Mouse (Mus musculus) heart, postnatal 25 days (tissue): Measurements from ENCODE around the gene Ccdc58. TPM values are rescaled to one million over a fixed set of nuclear protein-coding genes. Genes with fewer than 3 reads are reported as not detected.

Experiments used
- total RNA-seq, 2 experiments: library from RNA; stranded (reverse); gene quantifications; 2 replicates each; pipeline ENCODE4 v1.2.3; 2021

Gene Ccdc58
- total RNA-seq, 2 experiments from 2014 or later: 30.7 to 35.8 TPM

Other genes starting within 250 kb of the Ccdc58 start
- 10 to 100 TPM; 11.6 to 11.8 TPM for gene Parp14, start 200.1 kb upstream of the Ccdc58 start, total RNA-seq
- gene Parp9, start 133.2 kb upstream of the Ccdc58 start, total RNA-seq: 10 to 100 TPM in 1 of 2 experiments, 1 to 10 TPM in 1; 9.9 to 11.5 TPM
- 10 to 100 TPM in 1 of 2 experiments, 1 to 10 TPM in 1; 9.4 to 10.0 TPM for gene Dtx3l, start 132.5 kb upstream of the Ccdc58 start, total RNA-seq
- gene Kpna1, start 92.9 kb upstream of the Ccdc58 start, total RNA-seq: 100 to 1,000 TPM; 112 TPM
- 1 to 10 TPM; 2.6 to 2.9 TPM for gene Wdr5b, start 30.5 kb upstream of the Ccdc58 start, total RNA-seq
- gene Fam162a, start 91 bp upstream of the Ccdc58 start, total RNA-seq: 100 to 1,000 TPM; 241 to 254 TPM
- not detected for gene Csta1, start 59.6 kb downstream of the Ccdc58 start, total RNA-seq
- not detected for gene Stfa2l1, start 85.1 kb downstream of the Ccdc58 start, total RNA-seq
- not detected for gene Gm5483, start 112.5 kb downstream of the Ccdc58 start, total RNA-seq
- gene Gm5416, start 138.7 kb downstream of the Ccdc58 start, total RNA-seq: not detected
- not detected for gene 2010005H15Rik, start 149.8 kb downstream of the Ccdc58 start, total RNA-seq
- gene Stfa1, start 205.3 kb downstream of the Ccdc58 start, total RNA-seq: not detected